Mouse (Mus musculus): ENCODE results near the gene Trappc10. TPM values are rescaled to one million over a fixed set of nuclear protein-coding genes. Genes with fewer than 3 reads are reported as not detected.

The Trappc10 gene
- polyA plus RNA-seq, 1 experiment from 2014 or later = 16.1 TPM

DNA sequence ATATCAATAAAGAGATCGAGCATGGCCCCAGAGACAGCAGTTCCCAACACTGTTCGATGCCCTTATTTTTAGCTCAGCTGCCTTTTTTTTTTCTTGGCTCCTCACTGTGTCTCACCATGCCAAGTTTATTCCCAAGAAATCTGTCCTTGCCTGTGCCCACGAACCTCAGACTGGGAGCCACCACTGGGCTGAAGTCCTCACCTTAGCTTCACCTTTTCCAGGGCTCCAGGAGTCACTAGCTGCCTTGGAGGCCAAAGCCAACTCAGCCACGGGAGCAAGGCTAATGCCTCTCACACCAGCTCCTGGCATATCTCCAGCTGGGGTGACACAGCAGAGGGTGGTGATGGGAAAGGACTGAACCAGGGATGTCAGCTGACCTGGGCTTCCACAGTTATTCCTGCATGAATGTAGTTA lies 11.2 kb upstream of the Trappc10 start:
- no peak overlapping the region for H3K4me2 ChIP-seq (replicated peaks)
- 63% methylated on average over 4 of the region's 4 CpGs for WGBS
- H3K4me3 ChIP-seq (replicated peaks) = no peak overlapping the region
- H3K4me1 ChIP-seq = peaks cover 7% of the 10 kb centered on the region; the same call in 1 of the 2 replicates
- no peaks in the 10 kb centered on the region for H3K9me3 ChIP-seq (replicated peaks)
- no peaks in the 10 kb centered on the region for H3K36me3 ChIP-seq
- ATAC-seq (ENCODE audit: insufficient number of reproducible peaks, low FRiP score, low TSS enrichment, low read depth) = no peak
- no peak overlapping the region for H3K27ac ChIP-seq (replicated peaks)
- no peak overlapping the region for H3K9ac ChIP-seq
- no peaks in the 10 kb centered on the region for H3K27me3 ChIP-seq

DNA sequence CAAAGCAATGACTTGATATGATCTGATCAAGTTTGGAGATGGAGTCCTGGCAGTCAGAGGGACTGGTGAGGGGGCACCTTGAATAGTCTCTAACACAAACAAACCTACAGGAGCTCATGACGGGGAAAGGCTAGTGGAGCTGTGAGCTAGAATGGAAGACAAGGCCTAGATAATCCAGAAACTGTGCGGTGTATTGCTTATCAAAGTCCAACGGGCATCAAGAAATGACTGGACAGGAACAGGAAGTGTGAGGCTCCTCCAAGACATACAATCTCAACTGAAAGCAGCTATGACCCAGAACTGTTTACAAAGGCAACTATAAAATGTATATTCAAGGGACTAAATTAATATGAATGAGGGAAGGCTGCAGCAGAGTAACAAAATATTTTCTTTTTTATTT lies 2.8 kb upstream of the Trappc10 start:
- no peak overlapping the region for H3K27ac ChIP-seq (replicated peaks)
- H3K4me2 ChIP-seq (replicated peaks) = no peak overlapping the region
- ATAC-seq (ENCODE audit: insufficient number of reproducible peaks, low FRiP score, low TSS enrichment, low read depth) = no peak
- no peaks in the 10 kb centered on the region for H3K9me3 ChIP-seq (replicated peaks)
- H3K27me3 ChIP-seq = no peaks in the 10 kb centered on the region
- H3K9ac ChIP-seq = no peak overlapping the region
- H3K36me3 ChIP-seq = no peaks in the 10 kb centered on the region
- peaks cover 23% of the 10 kb centered on the region for H3K4me1 ChIP-seq
- H3K4me3 ChIP-seq (replicated peaks) = no peak overlapping the region
- 86% methylated on average over 3 of the region's 3 CpGs for WGBS

DNA sequence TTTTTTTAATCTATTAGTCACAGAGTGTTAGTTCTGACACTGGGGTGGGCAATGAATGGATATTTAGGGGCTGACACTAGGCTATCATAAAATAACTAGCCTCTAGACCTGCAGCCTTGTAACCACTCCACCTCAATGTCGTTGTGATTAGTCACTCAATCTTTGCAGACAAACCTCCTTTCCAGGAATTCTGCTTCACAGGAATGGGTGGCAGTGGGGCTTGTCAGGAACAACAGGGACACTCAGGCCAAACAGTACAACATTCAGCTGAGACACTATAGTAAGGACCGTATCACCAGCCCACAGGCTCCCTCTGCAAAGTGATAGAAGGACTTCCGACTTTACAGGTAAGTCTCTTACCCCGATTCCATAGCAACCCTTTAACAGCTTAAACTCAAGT lies 2.3 kb upstream of the Trappc10 start:
- whole genome bisulfite sequencing = 82% methylated on average over 4 of the region's 4 CpGs
- no peak overlapping the region for H3K9ac ChIP-seq
- no peak for ATAC-seq (ENCODE audit: insufficient number of reproducible peaks, low FRiP score, low TSS enrichment, low read depth)

DNA sequence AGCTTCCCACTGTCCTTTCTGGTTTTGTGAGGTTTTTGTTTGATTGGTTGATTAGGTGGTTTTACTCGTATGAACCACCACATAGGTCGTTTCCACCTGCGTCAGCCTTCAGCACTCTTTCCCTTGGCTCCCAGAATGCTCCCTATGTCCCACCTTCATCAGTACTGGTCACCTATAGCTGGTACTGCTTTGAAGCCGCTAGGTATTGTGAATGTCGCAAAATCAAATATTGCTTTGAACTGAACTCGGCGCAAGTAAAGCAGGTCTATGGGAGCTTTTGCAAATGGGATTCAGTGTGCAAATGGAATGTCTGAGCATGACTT lies 745 bp upstream of the Trappc10 start:
- Histone ChIP-seq H3K4me3 (replicated peaks) (peak overlapping the region; percentile 67), H3K27ac (replicated peaks) (no peak overlapping the region), H3K36me3 (no peaks in the 10 kb centered on the region), H3K9ac (no peak overlapping the region; the same call in 1 of the 2 replicates), H3K4me2 (replicated peaks) (peak overlapping the region; percentile 96), H3K9me3 (replicated peaks) (no peaks in the 10 kb centered on the region), H3K4me1 (peaks cover 23% of the 10 kb centered on the region), H3K27me3 (no peaks in the 10 kb centered on the region)
- 13% methylated on average over 7 of the region's 7 CpGs for WGBS
- ATAC-seq (ENCODE audit: insufficient number of reproducible peaks, low FRiP score, low TSS enrichment, low read depth) = no peak

More for the DNA sequence above, 2.3 kb upstream of the Trappc10 start:
- Histone ChIP-seq H3K4me1 (peaks cover 23% of the 10 kb centered on the region), H3K27me3 (no peaks in the 10 kb centered on the region), H3K27ac (replicated peaks) (no peak overlapping the region), H3K4me2 (replicated peaks) (no peak overlapping the region), H3K9me3 (replicated peaks) (no peaks in the 10 kb centered on the region), H3K4me3 (replicated peaks) (no peak overlapping the region), H3K36me3 (no peaks in the 10 kb centered on the region)

DNA sequence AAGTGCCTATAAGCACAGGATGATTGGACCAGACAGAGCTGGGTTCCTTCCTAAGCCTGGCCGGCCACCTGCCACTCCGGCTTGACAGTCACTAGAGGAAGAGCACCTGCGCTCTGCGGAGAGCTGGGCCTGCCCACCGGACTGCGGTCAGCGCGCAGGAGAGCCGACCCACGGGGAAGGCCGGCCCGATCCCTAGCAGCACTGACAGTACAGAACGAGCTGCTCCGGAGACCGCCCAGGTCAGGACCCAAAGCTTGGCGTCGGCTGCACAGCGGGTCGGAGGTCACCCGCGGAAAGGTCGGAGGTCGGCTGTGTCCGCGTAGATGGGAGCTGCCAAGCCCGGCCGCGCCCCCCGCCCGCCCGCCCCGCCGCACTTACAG lies 393 bp downstream of the Trappc10 start:
- 0% methylated on average over 33 of the region's 33 CpGs for WGBS
- peak; percentile 63; the same call in 1 of the 2 replicates for ATAC-seq (ENCODE audit: insufficient number of reproducible peaks, low FRiP score, low TSS enrichment, low read depth)
- Histone ChIP-seq H3K4me1 (peaks cover 23% of the 10 kb centered on the region), H3K9ac (peak overlapping the region; percentile 57), H3K4me2 (replicated peaks) (peak overlapping the region; percentile 96), H3K27ac (replicated peaks) (peak overlapping the region; percentile 48; the same call in 1 of the 2 replicates), H3K27me3 (no peaks in the 10 kb centered on the region), H3K4me3 (replicated peaks) (peak overlapping the region; percentile 67), H3K9me3 (replicated peaks) (no peaks in the 10 kb centered on the region), H3K36me3 (no peaks in the 10 kb centered on the region)

DNA sequence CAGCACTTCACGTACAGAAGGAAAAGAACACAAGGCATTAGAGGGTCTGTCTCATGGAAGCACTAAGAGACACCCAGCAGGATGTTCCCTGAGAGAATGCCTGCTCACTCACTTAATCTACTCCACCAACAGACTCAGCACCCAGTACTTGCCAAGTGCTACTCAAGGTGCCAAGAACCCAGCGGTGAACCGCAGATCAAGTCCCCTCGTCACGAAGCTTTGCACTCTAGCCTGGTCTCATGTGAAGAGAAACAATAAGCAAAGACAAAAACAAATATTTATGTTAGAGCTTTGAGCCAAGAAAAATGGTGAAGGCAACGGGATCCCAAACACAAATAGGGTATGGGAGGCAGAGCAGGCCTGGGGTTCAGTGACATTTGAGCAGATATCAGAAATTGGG lies 5.5 kb downstream of the Trappc10 start:
- 89% methylated on average over 6 of the region's 6 CpGs for WGBS

DNA sequence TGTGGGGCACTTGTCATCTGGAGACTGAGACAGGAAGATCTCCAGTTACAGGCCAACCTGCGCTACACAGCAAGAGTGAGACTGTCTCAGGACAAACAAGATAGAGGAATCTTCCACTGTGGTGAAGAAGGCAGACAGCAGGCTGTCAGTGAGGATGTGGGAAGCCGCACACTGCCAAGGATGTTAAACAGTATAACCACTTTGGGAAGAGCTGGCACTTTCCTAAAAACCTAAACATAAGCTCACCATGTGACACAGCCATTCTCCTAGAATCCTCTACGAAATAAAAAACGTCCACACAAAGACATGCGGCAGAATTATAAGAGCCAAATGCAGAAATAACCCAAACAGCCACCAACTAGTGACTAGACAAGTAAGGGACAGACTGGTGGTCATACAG lies 6.1 kb downstream of the Trappc10 start:
- Histone ChIP-seq H3K36me3 (no peaks in the 10 kb centered on the region), H3K4me3 (replicated peaks) (no peak overlapping the region), H3K27ac (replicated peaks) (no peak overlapping the region), H3K4me2 (replicated peaks) (no peak overlapping the region), H3K27me3 (no peaks in the 10 kb centered on the region), H3K9me3 (replicated peaks) (no peaks in the 10 kb centered on the region), H3K9ac (no peak overlapping the region), H3K4me1 (peaks cover 6% of the 10 kb centered on the region)
- WGBS = 86% methylated on average over 5 of the region's 5 CpGs
- ATAC-seq (ENCODE audit: insufficient number of reproducible peaks, low FRiP score, low TSS enrichment, low read depth) = no peak

More for the DNA sequence above, 5.5 kb downstream of the Trappc10 start:
- Histone ChIP-seq H3K27ac (replicated peaks) (no peak overlapping the region), H3K4me2 (replicated peaks) (no peak overlapping the region), H3K36me3 (no peaks in the 10 kb centered on the region), H3K4me3 (replicated peaks) (no peak overlapping the region), H3K27me3 (no peaks in the 10 kb centered on the region), H3K9ac (no peak overlapping the region), H3K9me3 (replicated peaks) (no peaks in the 10 kb centered on the region), H3K4me1 (peaks cover 12% of the 10 kb centered on the region)
- no peak for ATAC-seq (ENCODE audit: insufficient number of reproducible peaks, low FRiP score, low TSS enrichment, low read depth)

DNA sequence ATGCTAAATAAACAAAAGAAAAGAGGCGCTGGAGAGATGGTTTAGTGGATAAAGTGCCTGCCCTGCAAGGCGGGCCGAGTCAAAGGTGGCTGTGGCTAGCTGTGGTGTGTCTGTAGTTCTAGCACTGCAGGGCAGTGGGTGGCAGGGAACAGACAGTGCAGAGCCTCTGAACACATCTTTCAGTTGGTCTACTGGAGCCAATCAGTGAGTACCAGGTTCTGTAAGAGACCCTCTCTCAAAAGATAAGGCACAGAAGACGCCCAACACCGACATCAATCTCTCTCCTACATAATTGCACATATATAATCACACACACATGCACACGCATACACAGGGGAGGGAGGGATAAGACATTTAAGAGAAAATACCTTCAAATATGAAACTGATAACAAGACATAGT lies 6.6 kb downstream of the Trappc10 start:
- no peak for ATAC-seq (ENCODE audit: insufficient number of reproducible peaks, low FRiP score, low TSS enrichment, low read depth)
- Histone ChIP-seq H3K9me3 (replicated peaks) (no peaks in the 10 kb centered on the region), H3K4me2 (replicated peaks) (no peak overlapping the region), H3K36me3 (no peaks in the 10 kb centered on the region), H3K4me1 (peaks cover under 1% of the 10 kb centered on the region; the same call in 1 of the 2 replicates), H3K27me3 (no peaks in the 10 kb centered on the region), H3K27ac (replicated peaks) (no peak overlapping the region), H3K4me3 (replicated peaks) (no peak overlapping the region), H3K9ac (no peak overlapping the region)
- WGBS = 84% methylated on average over 6 of the region's 6 CpGs

DNA sequence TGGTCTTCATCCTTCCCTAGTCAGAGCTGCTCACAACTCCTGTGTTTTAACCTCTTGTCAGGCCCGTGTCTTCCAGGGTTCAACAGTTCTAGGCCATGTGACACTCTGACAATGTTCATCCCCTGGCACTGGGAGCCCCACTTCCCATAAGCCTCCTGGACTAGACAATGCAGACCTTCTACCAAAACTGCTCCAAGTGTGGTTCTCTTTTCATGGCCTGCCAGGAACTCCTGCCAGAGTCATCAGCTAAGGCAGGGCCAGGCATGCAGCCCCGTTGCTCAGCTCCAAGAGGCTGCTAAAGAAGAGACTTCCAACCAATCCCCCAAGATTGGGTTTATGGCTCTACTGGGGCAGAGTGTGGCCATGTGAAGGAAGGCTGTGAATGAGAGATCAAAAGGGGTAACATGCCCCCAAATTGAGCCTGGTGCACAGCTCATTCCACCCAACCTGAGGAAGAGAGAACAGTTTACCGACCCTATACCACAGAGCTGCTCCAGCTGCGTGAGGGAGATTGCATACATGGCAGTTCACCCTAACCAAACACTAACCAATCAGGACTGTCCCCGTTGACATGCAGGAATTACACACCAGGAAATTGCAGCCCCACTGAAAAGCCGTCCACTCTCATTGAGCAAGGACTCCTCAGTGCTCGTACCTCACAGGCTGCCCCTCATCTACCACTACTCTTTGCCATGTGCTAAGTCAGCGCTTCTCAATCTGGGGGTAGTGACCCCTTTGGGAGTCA lies 7.4 kb downstream of the Trappc10 start:
- 75% methylated on average over 8 of the region's 8 CpGs for WGBS
- Histone ChIP-seq H3K9ac (no peak overlapping the region), H3K9me3 (replicated peaks) (no peaks in the 10 kb centered on the region), H3K27me3 (no peaks in the 10 kb centered on the region), H3K4me1 (no peaks in the 10 kb centered on the region), H3K4me3 (replicated peaks) (no peak overlapping the region), H3K4me2 (replicated peaks) (no peak overlapping the region), H3K27ac (replicated peaks) (no peak overlapping the region), H3K36me3 (no peaks in the 10 kb centered on the region)
- ATAC-seq (ENCODE audit: insufficient number of reproducible peaks, low FRiP score, low TSS enrichment, low read depth) = no peak

DNA sequence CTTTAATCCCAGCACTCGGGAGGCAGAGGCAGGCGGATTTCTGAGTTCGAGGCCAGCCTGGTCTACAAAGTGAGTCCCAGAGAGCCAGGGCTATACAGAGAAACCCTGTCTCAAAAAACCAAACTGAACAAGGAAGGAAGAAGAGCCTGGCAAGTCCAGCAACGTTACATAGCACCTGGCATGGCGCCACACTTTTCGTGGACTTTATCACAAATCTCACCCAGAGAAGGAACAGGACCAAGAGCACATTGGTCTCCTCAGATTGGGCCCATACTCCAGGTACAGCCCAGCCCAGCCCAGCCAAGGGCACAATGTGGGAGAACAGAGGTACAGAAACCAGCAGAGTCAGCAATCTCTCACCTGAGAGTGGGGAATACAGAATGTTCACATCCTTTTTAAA lies 10.7 kb downstream of the Trappc10 start:
- no peak for ATAC-seq (ENCODE audit: insufficient number of reproducible peaks, low FRiP score, low TSS enrichment, low read depth)
- Histone ChIP-seq H3K27me3 (no peaks in the 10 kb centered on the region), H3K9ac (no peak overlapping the region), H3K4me2 (replicated peaks) (no peak overlapping the region), H3K27ac (replicated peaks) (no peak overlapping the region), H3K4me3 (replicated peaks) (no peak overlapping the region), H3K9me3 (replicated peaks) (no peaks in the 10 kb centered on the region), H3K4me1 (no peaks in the 10 kb centered on the region), H3K36me3 (peaks cover 15% of the 10 kb centered on the region)
- WGBS = 85% methylated on average over 6 of the region's 6 CpGs

DNA sequence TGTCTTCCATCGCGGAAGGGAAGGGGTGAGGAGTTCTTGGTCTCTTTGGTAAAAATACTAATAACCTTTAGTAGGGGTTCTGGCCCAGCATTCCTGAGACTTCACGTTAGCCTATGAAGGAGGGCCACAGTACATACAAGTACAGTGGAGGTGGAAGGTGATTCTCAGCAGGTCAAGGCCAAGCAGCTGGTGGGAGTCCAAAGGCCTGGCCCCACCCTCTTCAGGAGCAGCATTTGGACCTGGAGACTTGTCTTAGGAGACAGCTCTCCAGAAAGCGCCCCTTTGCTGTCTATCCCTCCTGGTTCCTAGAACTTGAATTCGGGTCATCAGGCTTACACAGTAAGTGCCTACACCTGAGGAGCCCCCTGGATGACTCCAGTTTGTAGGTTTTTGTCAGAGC lies 11.3 kb downstream of the Trappc10 start:
- Histone ChIP-seq H3K27ac (replicated peaks) (no peak overlapping the region), H3K4me2 (replicated peaks) (no peak overlapping the region), H3K4me1 (no peaks in the 10 kb centered on the region), H3K27me3 (no peaks in the 10 kb centered on the region), H3K36me3 (peaks cover 20% of the 10 kb centered on the region), H3K9ac (no peak overlapping the region), H3K9me3 (replicated peaks) (no peaks in the 10 kb centered on the region), H3K4me3 (replicated peaks) (no peak overlapping the region)
- WGBS = 88% methylated on average over 5 of the region's 5 CpGs
- no peak for ATAC-seq (ENCODE audit: insufficient number of reproducible peaks, low FRiP score, low TSS enrichment, low read depth)

DNA sequence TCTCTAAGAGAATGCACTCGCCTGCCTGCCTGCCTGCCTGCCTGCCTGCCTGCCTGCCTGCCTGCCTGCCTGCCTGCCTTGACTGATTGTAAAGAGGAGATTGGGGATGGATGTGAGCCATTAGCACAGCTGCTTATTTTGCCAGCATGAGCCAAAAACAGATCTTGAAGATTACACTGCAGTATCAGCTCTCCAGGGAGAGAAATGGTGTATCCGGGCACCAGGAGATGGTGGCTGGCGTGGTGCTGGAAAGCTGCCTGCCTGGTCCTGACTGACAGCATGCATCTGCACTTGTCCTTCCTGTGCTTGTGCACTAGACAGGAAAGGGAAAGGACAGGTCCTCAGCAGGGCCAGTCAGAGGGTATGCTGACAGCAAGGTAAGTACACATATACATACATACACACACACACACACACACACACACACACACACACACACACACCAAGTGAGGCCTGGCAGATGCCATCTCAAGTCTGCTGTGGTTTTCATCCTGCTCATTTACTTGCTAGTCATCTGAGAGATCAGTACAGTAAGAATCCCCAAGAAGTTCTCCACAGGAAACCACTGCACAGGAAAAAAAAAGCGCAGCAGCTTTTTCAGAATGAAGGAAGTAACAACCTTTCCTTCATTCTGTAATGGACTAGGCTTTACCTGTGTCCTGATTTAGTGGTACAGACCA lies 12.0 kb downstream of the Trappc10 start:
- H3K27me3 ChIP-seq = no peaks in the 10 kb centered on the region
- 79% methylated on average over 4 of the region's 4 CpGs for WGBS
- H3K36me3 ChIP-seq = peaks cover 25% of the 10 kb centered on the region
- ATAC-seq (ENCODE audit: insufficient number of reproducible peaks, low FRiP score, low TSS enrichment, low read depth) = no peak
- no peak overlapping the region for H3K4me3 ChIP-seq (replicated peaks)
- H3K27ac ChIP-seq (replicated peaks) = no peak overlapping the region
- no peak overlapping the region for H3K4me2 ChIP-seq (replicated peaks)
- no peak overlapping the region for H3K9ac ChIP-seq
- no peaks in the 10 kb centered on the region for H3K9me3 ChIP-seq (replicated peaks)
- no peaks in the 10 kb centered on the region for H3K4me1 ChIP-seq

All from embryonic facial prominence, embryonic 15.5 days (tissue).